Mouse (Mus musculus) T-helper 1 cell (primary cell): ENCODE data around the gene Crmp1.

Experiments
- in situ Hi-C: fragments of 300-600 bp; cut with MboI, MseI; formaldehyde crosslinking; loops from one replicate; pipeline ENCODE4 v1.15.1; 2025; ENCODE audit warnings: high pct_unique_total_duplicates

Crmp1 gene

GRCm38 (mm10) chr5:37296717-37297116 lies 55.0 kb downstream of the Crmp1 start:
- in situ Hi-C loops, result loop anchor here (10.0 kb wide), 2 partner anchors 418 to 448 kb away; partner anchors contain the start of gene Stk32b

GRCm38 (mm10) chr5:37298370-37298769 lies 56.6 kb downstream of the Crmp1 start:
- in situ Hi-C loops, result loop anchor here (10.0 kb wide), 2 partner anchors 416 to 446 kb away; partner anchors contain the start of gene Stk32b

GRCm38 (mm10) chr5:37310026-37310425 lies 68.3 kb downstream of the Crmp1 start:
- in situ Hi-C loops, result no loop called here

GRCm38 (mm10) chr5:37312980-37313722 lies 71.4 kb downstream of the Crmp1 start:
- in situ Hi-C loops, result no loop called here

GRCm38 (mm10) chr5:37318715-37319114 lies 77.0 kb downstream of the Crmp1 start:
- in situ Hi-C loops, result no loop called here

- in situ Hi-C loops, result no loop called here
Measured at GRCm38 (mm10) chr5:37320174-37320573, 78.4 kb downstream of the Crmp1 start.

GRCm38 (mm10) chr5:37320761-37321160 lies 79.0 kb downstream of the Crmp1 start:
- in situ Hi-C loops, result no loop called here

GRCm38 (mm10) chr5:37326675-37327074 lies 84.9 kb downstream of the Crmp1 start:
- in situ Hi-C loops, result no loop called here

- in situ Hi-C loops, result no loop called here
Measured at GRCm38 (mm10) chr5:37330449-37331132, 88.9 kb downstream of the Crmp1 start.

- in situ Hi-C loops, result no loop called here
Measured at GRCm38 (mm10) chr5:37331133-37331505, 89.4 kb downstream of the Crmp1 start.

- in situ Hi-C loops, result no loop called here
Measured at GRCm38 (mm10) chr5:37332066-37332465, 90.3 kb downstream of the Crmp1 start.

GRCm38 (mm10) chr5:37335061-37335460 lies 93.3 kb downstream of the Crmp1 start:
- in situ Hi-C loops, result no loop called here

- in situ Hi-C loops, result no loop called here
Measured at GRCm38 (mm10) chr5:37336485-37337105, 94.9 kb downstream of the Crmp1 start, which contains the start of gene Evc. Gene Evc, minus strand, starts transcription at chr5:37336894.

- in situ Hi-C loops, result no loop called here
Measured at GRCm38 (mm10) chr5:37337696-37338095, 96.0 kb downstream of the Crmp1 start.

GRCm38 (mm10) chr5:37338288-37338687 lies 96.5 kb downstream of the Crmp1 start, which contains the start of gene Evc2:
Gene Evc2, plus strand, starts transcription at chr5:37338499.
- in situ Hi-C loops, result no loop called here
